Mouse (Mus musculus): ENCODE results near the gene Pcbp4. TPM values are rescaled to one million over a fixed set of nuclear protein-coding genes. Genes with fewer than 3 reads are reported as not detected.

Pcbp4 gene
- polyA plus RNA-seq, 1 experiment from 2014 or later: 362 TPM

DNA sequence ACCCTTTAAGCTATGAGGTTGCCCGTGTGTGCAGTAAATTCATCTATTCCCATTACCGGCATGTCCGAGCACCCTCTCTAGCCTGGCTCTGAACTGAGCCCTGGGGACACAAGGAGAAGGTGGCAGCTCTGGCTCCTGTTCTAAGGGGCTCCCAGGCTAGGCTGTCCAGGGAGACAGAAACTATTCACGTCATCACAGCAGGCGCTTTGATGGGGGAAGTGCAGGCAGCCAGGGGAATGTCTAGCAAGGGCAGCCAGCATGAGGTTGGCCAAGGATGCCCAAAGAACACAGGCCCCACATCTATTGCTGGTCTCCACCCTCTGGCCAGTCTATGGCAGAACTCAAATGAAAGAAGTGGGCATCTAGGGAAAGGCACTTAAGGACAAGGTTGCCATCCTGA, 4.8 kb downstream of the Pcbp4 start:
- Histone ChIP-seq H3K4me2 (replicated peaks) (peak overlapping the region; percentile 92), H3K9ac (peak overlapping the region; percentile 93), H3K9me3 (no peaks in the 10 kb centered on the region), H3K36me3 (peaks cover 37% of the 10 kb centered on the region), H3K27me3 (replicated peaks) (no peaks in the 10 kb centered on the region), H3K4me3 (no peak overlapping the region), H3K27ac (no peak overlapping the region), H3K4me1 (peaks cover 65% of the 10 kb centered on the region)
- WGBS: 54% methylated on average over 5 of the region's 5 CpGs
- no peak for ATAC-seq (ENCODE audit: low FRiP score, low read depth)

DNA sequence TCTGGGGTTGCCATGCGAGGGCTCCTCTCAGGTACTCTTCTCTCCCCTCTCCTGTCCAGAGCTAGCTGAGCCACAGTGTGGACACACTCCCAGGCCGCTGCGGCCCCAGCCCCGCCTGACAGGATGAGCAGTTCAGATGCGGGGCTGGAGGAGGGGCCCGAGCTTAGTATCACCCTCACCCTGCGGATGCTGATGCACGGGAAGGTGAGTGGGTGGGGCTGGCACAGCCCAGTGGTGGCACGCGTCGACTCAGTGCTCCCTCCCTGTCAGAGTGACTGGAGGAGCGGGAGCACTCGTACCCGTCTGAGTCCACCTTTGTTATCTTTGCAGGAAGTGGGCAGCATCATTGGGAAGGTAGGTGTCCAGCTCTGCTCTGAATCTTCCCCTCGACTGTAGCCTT, 6.9 kb downstream of the Pcbp4 start:
- H3K9me3 ChIP-seq: no peaks in the 10 kb centered on the region
- no peak overlapping the region for H3K9ac ChIP-seq
- H3K36me3 ChIP-seq: peaks cover 53% of the 10 kb centered on the region

GRCm38 (mm10) chr9:106460401-106461025, 7.4 kb downstream of the Pcbp4 start:
- H3K36me3 ChIP-seq: peaks cover 53% of the 10 kb centered on the region
- peaks cover 4% of the 10 kb centered on the region; the same call in 1 of the 2 replicates for H3K27me3 ChIP-seq (replicated peaks)
- H3K4me3 ChIP-seq: no peak overlapping the region
- no peaks in the 10 kb centered on the region for H3K9me3 ChIP-seq
- peak overlapping the region; percentile 38; the same call in 1 of the 2 replicates for H3K9ac ChIP-seq
- ATAC-seq (ENCODE audit: low FRiP score, low read depth): no peak
- H3K4me1 ChIP-seq: peaks cover 77% of the 10 kb centered on the region
- H3K4me2 ChIP-seq (replicated peaks): peak overlapping the region; percentile 22; the same call in 1 of the 2 replicates
- no peak overlapping the region for H3K27ac ChIP-seq
- WGBS: 77% methylated on average over 18 of the region's 18 CpGs

More for the DNA sequence above, 6.9 kb downstream of the Pcbp4 start:
- WGBS: 83% methylated on average over 15 of the region's 15 CpGs
- 0 out of 2 replicates have a peak, but pooled peaks cover 4% of the 10 kb centered on the region for H3K27me3 ChIP-seq (replicated peaks)
- H3K27ac ChIP-seq: no peak overlapping the region
- H3K4me2 ChIP-seq (replicated peaks): peak overlapping the region; percentile 22; the same call in 1 of the 2 replicates
- peaks cover 77% of the 10 kb centered on the region for H3K4me1 ChIP-seq
- no peak for ATAC-seq (ENCODE audit: low FRiP score, low read depth)
- H3K4me3 ChIP-seq: no peak overlapping the region

GRCm38 (mm10) chr9:106461026-106461415, 7.9 kb downstream of the Pcbp4 start:
- Histone ChIP-seq H3K9ac (peak overlapping the region; percentile 38; the same call in 1 of the 2 replicates), H3K4me1 (peaks cover 75% of the 10 kb centered on the region), H3K36me3 (peaks cover 53% of the 10 kb centered on the region), H3K4me3 (no peak overlapping the region), H3K27ac (no peak overlapping the region), H3K27me3 (replicated peaks) (peaks cover 4% of the 10 kb centered on the region; the same call in 1 of the 2 replicates), H3K4me2 (replicated peaks) (no peak overlapping the region), H3K9me3 (no peaks in the 10 kb centered on the region)
- no peak for ATAC-seq (ENCODE audit: low FRiP score, low read depth)
- 93% methylated on average over 9 of the region's 9 CpGs for WGBS

DNA sequence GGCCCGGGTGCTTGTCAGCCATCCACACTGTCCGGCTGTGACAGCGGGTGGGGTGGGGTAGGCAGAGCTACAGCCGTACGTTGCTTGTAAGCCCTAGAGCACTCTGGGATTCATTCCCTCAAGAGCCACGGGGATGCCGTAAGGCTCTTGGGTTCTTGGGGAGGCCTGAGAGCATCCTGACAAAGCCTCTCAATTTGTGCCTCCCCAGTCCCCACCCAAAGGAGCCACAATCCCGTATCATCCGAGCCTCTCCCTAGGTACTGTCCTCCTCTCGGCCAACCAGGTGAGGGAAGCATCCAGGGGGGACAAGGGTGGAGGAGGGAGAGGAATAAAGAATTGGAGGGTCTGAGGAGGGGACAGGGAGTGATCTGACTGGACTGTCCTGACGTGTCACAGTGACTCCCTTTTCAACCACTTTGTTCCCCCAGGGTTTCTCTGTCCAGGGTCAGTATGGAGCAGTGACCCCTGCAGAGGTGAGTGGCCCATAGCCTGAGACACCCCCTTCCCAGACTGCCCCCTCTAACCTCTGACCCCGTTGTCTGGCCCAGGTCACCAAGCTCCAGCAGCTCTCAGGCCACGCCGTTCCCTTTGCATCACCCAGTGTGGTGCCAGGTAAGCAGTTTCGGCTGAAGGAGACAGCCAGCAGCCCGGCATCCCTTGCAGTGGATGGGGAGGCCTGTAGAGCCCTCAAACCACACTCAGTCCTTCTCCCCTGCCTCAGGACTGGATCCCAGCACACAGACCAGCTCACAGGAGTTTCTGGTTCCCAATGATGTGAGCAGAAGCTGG, 8.7 kb downstream of the Pcbp4 start:
- peaks cover 53% of the 10 kb centered on the region for H3K36me3 ChIP-seq

DNA sequence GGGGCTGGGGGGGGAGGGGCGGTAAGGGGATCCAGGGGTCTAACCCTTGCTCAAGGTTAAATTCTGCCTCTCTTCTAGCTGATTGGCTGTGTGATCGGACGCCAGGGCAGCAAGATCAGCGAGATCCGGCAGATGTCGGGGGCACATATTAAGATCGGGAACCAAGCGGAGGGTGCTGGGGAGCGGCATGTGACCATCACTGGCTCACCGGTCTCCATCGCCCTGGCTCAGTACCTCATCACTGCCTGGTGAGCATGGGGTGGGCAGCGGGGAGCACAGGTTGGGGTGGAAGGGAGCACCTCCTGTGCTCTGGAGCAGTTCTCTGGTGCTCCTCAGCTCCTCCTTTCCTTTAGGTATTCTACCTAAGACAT, 9.3 kb downstream of the Pcbp4 start:
- Histone ChIP-seq H3K4me1 (peaks cover 61% of the 10 kb centered on the region), H3K27me3 (replicated peaks) (peaks cover 4% of the 10 kb centered on the region; the same call in 1 of the 2 replicates), H3K27ac (no peak overlapping the region), H3K36me3 (peaks cover 53% of the 10 kb centered on the region), H3K9ac (no peak overlapping the region), H3K9me3 (no peaks in the 10 kb centered on the region), H3K4me3 (no peak overlapping the region), H3K4me2 (replicated peaks) (no peak overlapping the region)
- WGBS: 93% methylated on average over 12 of the region's 12 CpGs
- ATAC-seq (ENCODE audit: low FRiP score, low read depth): no peak

More for the DNA sequence above, 8.7 kb downstream of the Pcbp4 start:
- ATAC-seq (ENCODE audit: low FRiP score, low read depth): no peak
- H3K9ac ChIP-seq: no peak overlapping the region
- no peak overlapping the region for H3K27ac ChIP-seq
- peaks cover 4% of the 10 kb centered on the region; the same call in 1 of the 2 replicates for H3K27me3 ChIP-seq (replicated peaks)
- WGBS: 86% methylated on average over 16 of the region's 16 CpGs
- H3K9me3 ChIP-seq: no peaks in the 10 kb centered on the region
- H3K4me1 ChIP-seq: peaks cover 67% of the 10 kb centered on the region
- H3K4me2 ChIP-seq (replicated peaks): no peak overlapping the region
- no peak overlapping the region for H3K4me3 ChIP-seq

DNA sequence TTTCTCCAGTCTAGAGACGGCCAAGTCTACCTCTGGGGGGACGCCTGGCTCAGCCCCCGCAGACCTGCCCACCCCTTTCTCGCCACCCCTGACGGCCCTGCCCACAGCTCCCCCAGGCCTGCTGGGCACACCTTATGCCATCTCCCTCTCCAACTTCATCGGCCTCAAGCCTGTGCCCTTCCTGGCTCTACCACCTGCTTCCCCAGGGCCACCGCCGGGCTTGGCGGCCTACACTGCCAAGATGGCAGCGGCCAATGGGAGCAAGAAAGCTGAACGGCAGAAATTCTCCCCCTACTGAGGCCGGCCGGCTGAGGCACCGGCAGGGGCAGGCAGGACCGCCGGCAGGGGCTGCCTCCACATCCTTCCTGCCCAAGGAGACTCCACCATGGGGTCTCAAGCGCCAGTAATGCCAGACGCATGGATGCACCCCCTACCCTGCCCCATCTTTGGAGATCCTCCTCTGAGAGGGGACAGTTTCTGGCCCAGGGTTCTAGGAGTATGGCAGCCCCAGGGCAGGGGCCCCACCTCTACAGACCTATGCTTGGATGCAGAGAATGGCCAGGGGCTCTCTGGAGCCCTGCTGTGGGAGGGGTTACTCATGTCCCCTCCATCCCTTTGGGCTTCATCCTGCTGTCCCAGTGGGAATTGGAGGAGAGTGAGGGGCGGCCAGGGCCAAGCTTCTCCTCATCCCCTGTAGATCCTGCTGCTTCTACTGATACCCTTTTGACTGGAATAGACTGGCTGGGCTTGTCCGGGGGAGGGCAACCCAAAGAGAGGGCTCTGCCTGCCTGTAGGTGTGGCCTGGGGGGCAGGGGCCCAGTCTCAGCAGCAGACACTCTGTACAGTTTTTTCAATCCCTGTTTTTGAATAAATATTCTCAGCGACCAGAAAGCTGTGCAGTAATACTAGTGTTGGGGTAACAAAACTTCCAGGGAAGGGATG, 10.3 kb downstream of the Pcbp4 start:
- H3K9me3 ChIP-seq: no peaks in the 10 kb centered on the region
- peaks cover 52% of the 10 kb centered on the region for H3K4me1 ChIP-seq
- 83% methylated on average over 21 of the region's 21 CpGs for WGBS
- no peak overlapping the region for H3K4me3 ChIP-seq
- ATAC-seq (ENCODE audit: low FRiP score, low read depth): no peak
- H3K27me3 ChIP-seq (replicated peaks): peaks cover 4% of the 10 kb centered on the region; the same call in 1 of the 2 replicates
- no peak overlapping the region for H3K9ac ChIP-seq
- no peak overlapping the region for H3K27ac ChIP-seq
- H3K4me2 ChIP-seq (replicated peaks): no peak overlapping the region; the same call in 1 of the 2 replicates
- H3K36me3 ChIP-seq: peaks cover 53% of the 10 kb centered on the region

DNA sequence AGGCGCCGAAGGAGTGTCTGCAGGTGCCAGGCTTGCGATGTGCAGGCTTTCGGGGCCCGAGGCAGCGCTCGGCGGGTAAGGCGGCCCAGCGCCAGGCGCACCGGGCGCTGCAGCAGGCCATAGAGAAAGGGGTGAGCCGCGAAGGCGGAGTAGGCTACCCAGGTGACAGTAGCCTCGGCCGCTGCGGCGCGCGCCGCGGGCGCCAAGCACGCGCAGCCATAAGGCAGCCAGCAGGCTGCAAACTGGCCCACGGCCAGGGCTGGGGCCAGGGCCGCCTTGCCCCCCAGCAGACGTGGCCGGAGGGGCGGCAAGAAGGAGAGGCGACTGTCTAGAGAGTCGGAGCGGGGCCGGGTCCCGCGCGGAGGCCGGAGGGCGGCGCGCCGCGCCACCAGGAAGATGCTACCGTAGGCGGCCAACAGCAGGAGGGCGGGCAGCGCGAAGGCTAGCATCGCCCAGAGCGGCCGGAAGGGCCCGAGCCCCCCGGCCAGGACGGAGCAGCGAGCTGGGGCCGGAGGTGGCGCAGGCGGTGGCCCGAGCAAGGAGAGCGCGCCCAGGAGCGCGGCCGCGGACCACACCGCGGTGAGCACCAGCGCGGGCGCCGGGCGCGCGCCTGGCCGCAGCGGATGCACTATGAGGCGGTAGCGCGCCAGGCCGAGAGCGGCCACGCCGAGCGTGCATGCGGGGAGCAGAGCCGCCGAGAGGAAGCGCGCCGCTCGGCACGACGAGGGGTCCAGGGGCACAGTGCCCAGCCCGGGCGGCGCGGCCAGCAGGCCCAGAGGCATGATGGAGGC, 11.9 kb downstream of the Pcbp4 start:
- 2% methylated on average over 99 of the region's 99 CpGs for WGBS
- H3K27me3 ChIP-seq (replicated peaks): peaks cover 4% of the 10 kb centered on the region; the same call in 1 of the 2 replicates
- peaks cover 46% of the 10 kb centered on the region for H3K36me3 ChIP-seq
- H3K4me1 ChIP-seq: peaks cover 37% of the 10 kb centered on the region
- H3K27ac ChIP-seq: peak overlapping the region; percentile 42; the same call in 1 of the 2 replicates
- H3K4me3 ChIP-seq: peak overlapping the region; percentile 52
- peak; percentile 65 for ATAC-seq (ENCODE audit: low FRiP score, low read depth)
- peak overlapping the region; percentile 78 for H3K9ac ChIP-seq
- H3K4me2 ChIP-seq (replicated peaks): peak overlapping the region; percentile 94
- no peaks in the 10 kb centered on the region for H3K9me3 ChIP-seq

GRCm38 (mm10) chr9:106465571-106466200, 12.6 kb downstream of the Pcbp4 start, which contains the start of gene Gpr62:
Gene Gpr62, minus strand, starts transcription at chr9:106465938.
- Histone ChIP-seq H3K4me2 (replicated peaks) (peak within 1 kb of the TSS; percentile 94), H3K27ac (peak within 1 kb of the TSS; percentile 42; the same call in 1 of the 2 replicates), H3K27me3 (replicated peaks) (peaks cover 4% of the 10 kb centered on the region; the same call in 1 of the 2 replicates), H3K4me3 (peak within 1 kb of the TSS; percentile 52), H3K36me3 (peaks cover 38% of the 10 kb centered on the region), H3K9ac (peak within 1 kb of the TSS; percentile 78), H3K4me1 (peaks cover 29% of the 10 kb centered on the region), H3K9me3 (no peaks in the 10 kb centered on the region)
- WGBS: 30% methylated on average over 26 of the region's 26 CpGs
- ATAC-seq (ENCODE audit: low FRiP score, low read depth): peak; percentile 29; the same call in 1 of the 2 replicates

DNA sequence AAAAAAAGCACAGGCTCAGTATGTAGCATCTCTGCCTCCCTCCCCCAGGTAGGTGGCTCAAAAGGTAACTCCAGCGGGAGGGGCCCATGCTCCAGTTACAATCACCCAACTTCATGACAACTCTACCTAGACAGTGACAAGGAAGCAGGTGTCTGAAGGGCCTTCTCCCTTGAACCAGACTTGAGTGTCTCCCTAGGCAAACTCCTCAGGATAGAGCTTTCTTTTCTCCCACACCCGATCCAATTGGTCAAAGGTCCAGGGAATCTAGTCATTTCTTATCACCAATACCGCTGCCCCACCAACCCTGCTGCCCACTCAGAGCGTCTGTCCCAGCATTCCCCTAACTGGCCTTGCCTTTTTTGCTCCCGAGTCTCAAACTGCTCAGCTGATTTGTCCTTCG, 13.6 kb downstream of the Pcbp4 start:
- Histone ChIP-seq H3K36me3 (peaks cover 29% of the 10 kb centered on the region), H3K27ac (no peak overlapping the region), H3K9me3 (no peaks in the 10 kb centered on the region), H3K27me3 (replicated peaks) (peaks cover 4% of the 10 kb centered on the region; the same call in 1 of the 2 replicates), H3K4me2 (replicated peaks) (no peak overlapping the region), H3K4me1 (peaks cover 32% of the 10 kb centered on the region), H3K9ac (no peak overlapping the region), H3K4me3 (no peak overlapping the region)
- WGBS: 92% methylated on average over 6 of the region's 6 CpGs
- no peak for ATAC-seq (ENCODE audit: low FRiP score, low read depth)
